14 mouse cellular contexts compared by ENCODE assay signal in genomic region chr7:38191146-38191545, GRCm38 (mm10).
"Had no signal": no experiment of that assay in that cellular context is flagged by ENCODE, and none has a peak within 500 bp of the region (broad histone marks: within the 10 kb centered on the region; RNA-seq: fewer than 3 reads in every experiment).

No protein-coding gene starts in this region.

- DNase-seq: kidney, adult 2 months; kidney, postnatal 14 days; liver, embryonic 13.5 days; lung, postnatal 36 days; right cerebral cortex, adult 18-20 months; right cerebral cortex, postnatal 25 days; thymus, adult 18-20 months had no signal

- H3K27ac ChIP-seq: kidney, embryonic 15.5 days; left cerebral cortex, adult 2 months; limb, embryonic 15.5 days; liver, embryonic 13.5 days; lung, embryonic 15.5 days; midbrain, embryonic 15.5 days; neural tube, embryonic 12.5 days had no signal

- H3K36me3 ChIP-seq: lung, embryonic 15.5 days; midbrain, embryonic 15.5 days had no signal

- ATAC-seq: liver, postnatal 0 days; midbrain, embryonic 15.5 days had no signal

- H3K4me1 ChIP-seq: limb, embryonic 15.5 days; lung, embryonic 15.5 days; midbrain, embryonic 15.5 days; neural tube, embryonic 12.5 days had no signal

- H3K4me3 ChIP-seq: kidney, embryonic 15.5 days; left cerebral cortex, adult 2 months; limb, embryonic 15.5 days; liver, embryonic 13.5 days; lung, embryonic 15.5 days; midbrain, embryonic 15.5 days; neural tube, embryonic 12.5 days had no signal

- H3K27me3 ChIP-seq: kidney, embryonic 15.5 days; limb, embryonic 15.5 days; liver, embryonic 13.5 days; lung, embryonic 15.5 days; midbrain, embryonic 15.5 days; neural tube, embryonic 12.5 days had no signal

- H3K9me3 ChIP-seq: kidney, embryonic 15.5 days; limb, embryonic 15.5 days; liver, embryonic 13.5 days; lung, embryonic 15.5 days; midbrain, embryonic 15.5 days; neural tube, embryonic 12.5 days had no signal
